Mouse (Mus musculus): ENCODE results near the gene Ifi208. TPM values are rescaled to one million over a fixed set of nuclear protein-coding genes. Genes with fewer than 3 reads are reported as not detected.
A peak's percentile ranks its signal among the peaks of the same experiment; 100 is the strongest.
"Not testable (repeated sequence)": the region's sequence is repeated elsewhere in the genome, so short reads cannot be mapped to it uniquely, and the experiment has no call there.

The Ifi208 gene
- polyA plus RNA-seq, 1 experiment from 2014 or later, result not detected

- no peaks in the 10 kb centered on the region for H3K9me3 ChIP-seq (replicated peaks; ENCODE audit: low read length)
- H3K36me3 ChIP-seq (ENCODE audit: insufficient read depth, low read length), result no peaks in the 10 kb centered on the region
- no peak for DNase-seq (ENCODE audit: low spot score)
- no peak overlapping the region for H3K9ac ChIP-seq (ENCODE audit: low read depth, low read length)
- no peaks in the 10 kb centered on the region for H3K4me1 ChIP-seq (replicated peaks; ENCODE audit: insufficient read depth, low read length)
- H3K4me2 ChIP-seq (ENCODE audit: low read length), result no peak overlapping the region
- ATAC-seq (replicated peaks; ENCODE audit: low FRiP score, low read depth), result no peak
- no peak for TF ChIP-seq CTCF (IDR thresholded peaks at IDR 0.05; ENCODE audit: low read depth)
- WGBS, result 58% methylated on average over 4 of the region's 4 CpGs
- H3K4me3 ChIP-seq (replicated peaks; ENCODE audit: low read depth, low read length), result no peak overlapping the region
- no peaks in the 10 kb centered on the region for H3K27me3 ChIP-seq (ENCODE audit: insufficient read depth, low read length)
- H3K27ac ChIP-seq, result no peak overlapping the region
Measured at GRCm38 (mm10) chr1:173657973-173658372, 15.5 kb upstream of the Ifi208 start.

- H3K4me1 ChIP-seq (replicated peaks; ENCODE audit: insufficient read depth, low read length); ATAC-seq (replicated peaks; ENCODE audit: low FRiP score, low read depth); H3K4me2 ChIP-seq (ENCODE audit: low read length); H3K27me3 ChIP-seq (ENCODE audit: insufficient read depth, low read length); DNase-seq (ENCODE audit: low spot score); H3K27ac ChIP-seq; H3K9ac ChIP-seq (ENCODE audit: low read depth, low read length); H3K4me3 ChIP-seq (replicated peaks; ENCODE audit: low read depth, low read length); H3K36me3 ChIP-seq (ENCODE audit: insufficient read depth, low read length); H3K9me3 ChIP-seq (replicated peaks; ENCODE audit: low read length): not testable (repeated sequence)
- 74% methylated on average over 1 of the region's 1 CpGs for WGBS
Measured at GRCm38 (mm10) chr1:173678605-173679004, 5.1 kb downstream of the Ifi208 start.

- Histone ChIP-seq H3K4me1 (replicated peaks; ENCODE audit: insufficient read depth, low read length) (no peaks in the 10 kb centered on the region), H3K9ac (ENCODE audit: low read depth, low read length) (no peak overlapping the region), H3K4me2 (ENCODE audit: low read length) (no peak overlapping the region), H3K9me3 (replicated peaks; ENCODE audit: low read length) (no peaks in the 10 kb centered on the region), H3K27me3 (ENCODE audit: insufficient read depth, low read length) (no peaks in the 10 kb centered on the region), H3K4me3 (replicated peaks; ENCODE audit: low read depth, low read length) (no peak overlapping the region), H3K27ac (no peak overlapping the region), H3K36me3 (ENCODE audit: insufficient read depth, low read length) (no peaks in the 10 kb centered on the region)
- DNase-seq (ENCODE audit: low spot score), result no peak
- TF ChIP-seq CTCF (IDR thresholded peaks at IDR 0.05; ENCODE audit: low read depth), result no peak
- no peak for ATAC-seq (replicated peaks; ENCODE audit: low FRiP score, low read depth)
- WGBS, result 95% methylated on average over 1 of the region's 1 CpGs
Measured at GRCm38 (mm10) chr1:173694270-173694669, 20.8 kb downstream of the Ifi208 start.

DNA sequence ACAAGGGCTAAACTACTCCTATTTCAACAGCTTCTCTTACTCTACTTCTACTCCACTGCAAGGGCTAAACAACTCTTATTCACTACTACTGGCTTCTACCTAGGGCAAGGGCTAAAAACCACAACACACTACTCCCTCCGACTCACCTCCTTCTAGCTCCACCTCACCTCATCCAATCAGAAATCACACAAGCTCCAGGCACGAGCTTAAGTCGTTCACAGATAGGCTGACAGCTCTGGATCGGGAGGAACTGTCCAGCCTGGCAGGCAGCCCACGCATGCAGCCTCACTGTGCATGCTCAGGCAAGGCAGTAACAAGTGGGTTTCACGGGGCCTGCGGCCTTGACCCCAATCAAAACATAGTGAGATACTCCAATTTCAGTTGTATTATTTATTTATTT lies 59.7 kb downstream of the Ifi208 start:
- Histone ChIP-seq H3K4me3 (replicated peaks; ENCODE audit: low read depth, low read length) (no peak overlapping the region), H3K27me3 (ENCODE audit: insufficient read depth, low read length) (no peaks in the 10 kb centered on the region), H3K9me3 (replicated peaks; ENCODE audit: low read length) (no peaks in the 10 kb centered on the region), H3K4me1 (replicated peaks; ENCODE audit: insufficient read depth, low read length) (no peaks in the 10 kb centered on the region), H3K9ac (ENCODE audit: low read depth, low read length) (no peak overlapping the region), H3K36me3 (ENCODE audit: insufficient read depth, low read length) (no peaks in the 10 kb centered on the region), H3K27ac (no peak overlapping the region), H3K4me2 (ENCODE audit: low read length) (no peak overlapping the region)
- no peak for TF ChIP-seq CTCF (IDR thresholded peaks at IDR 0.05; ENCODE audit: low read depth)
- DNase-seq (ENCODE audit: low spot score), result peak; percentile 19
- ATAC-seq (replicated peaks; ENCODE audit: low FRiP score, low read depth), result no peak
- 11% methylated on average over 7 of the region's 7 CpGs for WGBS

- H3K4me2 ChIP-seq (ENCODE audit: low read length); H3K4me3 ChIP-seq (replicated peaks; ENCODE audit: low read depth, low read length); H3K9me3 ChIP-seq (replicated peaks; ENCODE audit: low read length); H3K27ac ChIP-seq; H3K9ac ChIP-seq (ENCODE audit: low read depth, low read length); ATAC-seq (replicated peaks; ENCODE audit: low FRiP score, low read depth); H3K4me1 ChIP-seq (replicated peaks; ENCODE audit: insufficient read depth, low read length); H3K27me3 ChIP-seq (ENCODE audit: insufficient read depth, low read length); DNase-seq (ENCODE audit: low spot score); H3K36me3 ChIP-seq (ENCODE audit: insufficient read depth, low read length): not testable (repeated sequence)
- 97% methylated on average over 4 of the region's 4 CpGs for WGBS
Measured at GRCm38 (mm10) chr1:173735015-173735414, 61.5 kb downstream of the Ifi208 start.

- WGBS, result 50% methylated on average over 2 of the region's 2 CpGs
- H3K36me3 ChIP-seq (ENCODE audit: insufficient read depth, low read length), result no peaks in the 10 kb centered on the region
- ATAC-seq (replicated peaks; ENCODE audit: low FRiP score, low read depth) (no peak), DNase-seq (ENCODE audit: low spot score) (no peak)
- no peak for TF ChIP-seq CTCF (IDR thresholded peaks at IDR 0.05; ENCODE audit: low read depth)
- H3K4me1 ChIP-seq (replicated peaks; ENCODE audit: insufficient read depth, low read length), result no peaks in the 10 kb centered on the region
- H3K27ac ChIP-seq, result no peak overlapping the region
- no peak overlapping the region for H3K4me3 ChIP-seq (replicated peaks; ENCODE audit: low read depth, low read length)
- H3K27me3 ChIP-seq (ENCODE audit: insufficient read depth, low read length), result no peaks in the 10 kb centered on the region
- no peaks in the 10 kb centered on the region for H3K9me3 ChIP-seq (replicated peaks; ENCODE audit: low read length)
- H3K4me2 ChIP-seq (ENCODE audit: low read length), result no peak overlapping the region
- no peak overlapping the region for H3K9ac ChIP-seq (ENCODE audit: low read depth, low read length)
Measured at GRCm38 (mm10) chr1:173736986-173737385, 63.5 kb downstream of the Ifi208 start.

DNA sequence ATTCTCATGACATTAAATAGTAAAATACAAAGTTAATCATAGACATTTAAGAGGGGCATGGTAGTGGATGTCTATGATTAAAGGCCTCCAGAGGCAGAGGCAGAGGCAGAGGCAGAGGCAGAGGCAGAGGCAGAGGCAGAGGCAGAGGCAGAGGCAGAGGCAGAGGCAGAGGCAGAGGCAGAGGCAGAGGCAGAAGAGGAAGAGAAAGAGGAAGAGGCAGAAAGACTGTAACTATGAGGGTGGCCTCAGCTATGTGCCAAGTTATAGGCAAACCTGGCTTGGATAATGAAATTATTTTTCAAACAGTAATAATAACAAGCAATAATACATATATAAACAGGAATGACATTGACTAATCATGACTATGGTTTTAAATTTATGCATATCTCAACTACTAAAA lies 67.1 kb downstream of the Ifi208 start:
- H3K4me3 ChIP-seq (replicated peaks; ENCODE audit: low read depth, low read length), result no peak overlapping the region
- no peak for TF ChIP-seq CTCF (IDR thresholded peaks at IDR 0.05; ENCODE audit: low read depth)
- no peak overlapping the region for H3K27ac ChIP-seq
- ATAC-seq (replicated peaks; ENCODE audit: low FRiP score, low read depth), result no peak
- H3K27me3 ChIP-seq (ENCODE audit: insufficient read depth, low read length), result no peaks in the 10 kb centered on the region
- H3K4me1 ChIP-seq (replicated peaks; ENCODE audit: insufficient read depth, low read length), result no peaks in the 10 kb centered on the region
- no peak overlapping the region for H3K9ac ChIP-seq (ENCODE audit: low read depth, low read length)
- H3K36me3 ChIP-seq (ENCODE audit: insufficient read depth, low read length), result no peaks in the 10 kb centered on the region
- H3K9me3 ChIP-seq (replicated peaks; ENCODE audit: low read length), result no peaks in the 10 kb centered on the region
- DNase-seq (ENCODE audit: low spot score), result no peak
- no peak overlapping the region for H3K4me2 ChIP-seq (ENCODE audit: low read length)
